Mouse (Mus musculus) liver, embryonic 14.5 days (tissue): ENCODE measurements around the gene Tcf25.

ENCODE experiments used
- CTCF ChIP-seq: IDR thresholded peaks from 2 replicates; pipeline ENCODE4 v1.5.1; 2016; ENCODE audit warnings: antibody characterized with exemption, low read depth, control low read depth
- EP300 ChIP-seq: IDR thresholded peaks from 2 replicates; pipeline ENCODE4 v1.6.1; 2016; ENCODE audit warnings: antibody characterized with exemption, low read depth

DNA sequence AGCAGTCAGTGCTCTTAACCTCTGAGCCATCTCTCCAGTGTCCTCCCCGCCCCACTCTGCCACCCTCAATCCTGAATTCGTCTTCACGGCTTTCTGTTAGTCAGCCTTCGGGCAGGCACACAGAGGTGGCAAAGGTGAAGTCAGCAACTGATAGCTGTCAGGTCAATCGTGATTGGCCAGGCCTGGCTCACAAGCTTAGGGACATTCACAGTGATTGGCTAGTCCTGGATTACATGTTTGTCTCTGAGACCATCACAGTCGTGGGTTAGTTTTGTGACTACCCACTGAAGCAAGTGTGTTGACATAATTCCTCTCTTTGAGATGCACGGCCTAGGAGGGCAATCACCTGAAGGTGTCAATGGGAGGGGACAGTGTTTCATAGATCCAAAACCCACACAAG is 79.7 kb downstream of the Tcf25 start:
- no peak for TF ChIP-seq CTCF
- TF ChIP-seq EP300 = no peak
